Mouse (Mus musculus) liver, embryonic 11.5 days (tissue): ENCODE measurements around the gene Gpr157. TPM values are rescaled to one million over a fixed set of nuclear protein-coding genes. Genes with fewer than 3 reads are reported as not detected.

Experiments used
- ATAC-seq: fragments of 200-750 bp; cut with Nextera tagmentation; replicated peaks from 2 replicates; pipeline ENCODE4 v1.8.0; 2017; ENCODE audit warnings: moderate number of reproducible peaks, mild to moderate bottlenecking, moderate TSS enrichment, moderate library complexity; ENCODE audit not compliant: low FRiP score
- DNase-seq: peaks from one replicate; pipeline ENCODE4 v3.0.0-alpha.2; 2017; ENCODE audit warnings: low spot score
- H3K27ac ChIP-seq: fragments of 300-500 bp; sonication (generic); 2 replicates; pipeline ENCODE4 v1.5.1; 2014; ENCODE audit warnings: mild to moderate bottlenecking, low read depth, low read length, control low read depth
- H3K27me3 ChIP-seq: fragments of 300-500 bp; sonication (generic); replicated peaks from 2 replicates; pipeline ENCODE4 v1.6.1; 2014; ENCODE audit warnings: low read length, mixed read lengths; ENCODE audit not compliant: control insufficient read depth, insufficient read depth
- H3K36me3 ChIP-seq: fragments of 300-500 bp; sonication (generic); 2 replicates; pipeline ENCODE4 v1.6.1; 2014; ENCODE audit warnings: mild to moderate bottlenecking, low read length, moderate library complexity, mixed read lengths; ENCODE audit not compliant: control insufficient read depth, insufficient read depth
- H3K4me1 ChIP-seq: fragments of 300-500 bp; sonication (generic); replicated peaks from 2 replicates; pipeline ENCODE4 v1.6.1; 2014; ENCODE audit warnings: low read length, mixed read lengths; ENCODE audit not compliant: control insufficient read depth, insufficient read depth
- H3K4me2 ChIP-seq: fragments of 300-500 bp; sonication (generic); 2 replicates; pipeline ENCODE4 v1.6.1; 2014; ENCODE audit warnings: mild to moderate bottlenecking, control low read depth, moderate library complexity
- H3K4me3 ChIP-seq: fragments of 300-500 bp; sonication (generic); 2 replicates; pipeline ENCODE4 v1.5.1; 2014; ENCODE audit warnings: low read depth, low read length, control low read depth
- H3K9ac ChIP-seq: fragments of 300-500 bp; sonication (generic); 2 replicates; pipeline ENCODE4 v1.6.1; 2014; ENCODE audit warnings: low read depth, low read length, control low read depth
- H3K9me3 ChIP-seq: fragments of 300-500 bp; sonication (generic); 2 replicates; pipeline ENCODE4 v1.6.1; 2016; ENCODE audit warnings: low read length, inconsistent platforms, mixed read lengths; ENCODE audit not compliant: control insufficient read depth
- WGBS: fragments of 180-500 bp; shearing (Covaris S2); extraction: QIAGEN DNeasy Blood & Tissue Kit; methylation state at CpG from one replicate; pipeline ENCODE4 v1.1.7; 2014; 5-methylcytosine and 5-hydroxymethylcytosine counted together
- polyA plus RNA-seq: library from polyadenylated mRNA; unstranded; fragments of >200 nt; fragmentation: Nextera tagmentation; extraction: Ambion mirVana; gene quantifications from 2 replicates; pipeline ENCODE4 v1.2.1, GENCODE M21; 2014

Gpr157 gene
- polyA plus RNA-seq, 1 experiment from 2014 or later, result 0.29 TPM

GRCm38 (mm10) chr4:150061432-150062225, 25.5 kb upstream of the Gpr157 start:
- H3K36me3 ChIP-seq, result no peaks in the 10 kb centered on the region
- H3K9ac ChIP-seq, result no peak overlapping the region
- no peak overlapping the region for H3K27ac ChIP-seq
- no peak for DNase-seq
- H3K4me3 ChIP-seq, result no peak overlapping the region
- peaks cover 8% of the 10 kb centered on the region; the same call in 1 of the 2 replicates for H3K4me1 ChIP-seq
- no peak overlapping the region for H3K4me2 ChIP-seq
- ATAC-seq, result no peak
- H3K27me3 ChIP-seq, result no peaks in the 10 kb centered on the region
- H3K9me3 ChIP-seq, result no peaks in the 10 kb centered on the region
- WGBS, result 74% methylated on average over 16 of the region's 16 CpGs

- H3K27me3 ChIP-seq, result no peaks in the 10 kb centered on the region
- no peak for DNase-seq
- no peaks in the 10 kb centered on the region for H3K4me1 ChIP-seq
- H3K4me2 ChIP-seq, result peak overlapping the region; percentile 12; the same call in 1 of the 2 replicates
- no peak overlapping the region for H3K27ac ChIP-seq
- no peak for ATAC-seq
- WGBS, result 73% methylated on average over 17 of the region's 17 CpGs
- no peaks in the 10 kb centered on the region for H3K9me3 ChIP-seq
- no peak overlapping the region for H3K4me3 ChIP-seq
- no peaks in the 10 kb centered on the region for H3K36me3 ChIP-seq
- no peak overlapping the region for H3K9ac ChIP-seq
Measured at GRCm38 (mm10) chr4:150066706-150067323, 20.4 kb upstream of the Gpr157 start.

DNA sequence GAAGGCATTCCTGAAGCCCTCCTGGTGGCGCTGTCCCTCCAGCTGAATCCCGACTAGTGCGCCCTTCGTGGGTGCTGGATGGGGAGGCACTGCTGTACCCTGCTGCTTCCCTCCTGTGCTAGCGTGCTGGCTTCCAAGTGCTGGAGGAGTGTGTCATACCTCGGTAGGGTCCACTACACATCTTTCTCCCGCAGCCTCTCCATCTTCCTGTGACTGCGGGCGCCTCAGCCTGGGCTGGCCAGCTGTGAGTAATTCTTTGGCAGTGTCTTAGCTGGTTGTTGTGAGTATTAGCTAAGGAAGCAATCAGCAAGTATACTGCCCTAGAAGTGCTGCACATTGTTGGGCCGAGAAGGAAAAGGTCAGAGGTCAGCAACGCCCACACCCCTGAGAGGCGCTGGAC, 18.9 kb upstream of the Gpr157 start:
- Histone ChIP-seq H3K27me3 (no peaks in the 10 kb centered on the region), H3K9me3 (no peaks in the 10 kb centered on the region), H3K4me1 (no peaks in the 10 kb centered on the region), H3K4me2 (no peak overlapping the region), H3K9ac (no peak overlapping the region), H3K27ac (no peak overlapping the region), H3K36me3 (no peaks in the 10 kb centered on the region), H3K4me3 (no peak overlapping the region)
- no peak for DNase-seq
- no peak for ATAC-seq
- 84% methylated on average over 12 of the region's 12 CpGs for WGBS

DNA sequence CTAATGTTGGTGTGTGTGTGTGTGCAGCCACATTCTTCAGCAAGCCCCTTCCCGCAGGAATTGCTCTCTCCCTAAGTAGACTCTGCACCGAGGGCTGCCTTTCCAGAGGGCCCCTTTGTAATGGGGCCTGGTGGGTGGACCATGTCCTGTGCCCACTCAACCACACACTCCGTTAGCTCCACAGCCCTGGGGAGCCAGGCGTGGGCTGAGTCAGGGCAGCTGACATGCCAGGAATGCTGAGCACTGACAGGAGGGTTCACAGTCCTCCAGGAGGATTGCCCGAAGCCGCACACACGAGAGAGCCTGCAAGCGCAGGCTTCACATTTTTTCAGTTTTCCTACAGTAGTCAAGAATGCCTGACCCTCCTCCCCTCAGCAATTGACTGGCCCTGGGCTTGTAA, 17.0 kb upstream of the Gpr157 start:
- H3K27me3 ChIP-seq, result no peaks in the 10 kb centered on the region
- H3K4me2 ChIP-seq, result no peak overlapping the region
- no peaks in the 10 kb centered on the region for H3K36me3 ChIP-seq
- no peak overlapping the region for H3K27ac ChIP-seq
- no peak for DNase-seq
- ATAC-seq, result no peak
- H3K4me3 ChIP-seq, result no peak overlapping the region
- no peak overlapping the region for H3K9ac ChIP-seq
- no peaks in the 10 kb centered on the region for H3K4me1 ChIP-seq
- no peaks in the 10 kb centered on the region for H3K9me3 ChIP-seq
- 61% methylated on average over 8 of the region's 8 CpGs for WGBS

DNA sequence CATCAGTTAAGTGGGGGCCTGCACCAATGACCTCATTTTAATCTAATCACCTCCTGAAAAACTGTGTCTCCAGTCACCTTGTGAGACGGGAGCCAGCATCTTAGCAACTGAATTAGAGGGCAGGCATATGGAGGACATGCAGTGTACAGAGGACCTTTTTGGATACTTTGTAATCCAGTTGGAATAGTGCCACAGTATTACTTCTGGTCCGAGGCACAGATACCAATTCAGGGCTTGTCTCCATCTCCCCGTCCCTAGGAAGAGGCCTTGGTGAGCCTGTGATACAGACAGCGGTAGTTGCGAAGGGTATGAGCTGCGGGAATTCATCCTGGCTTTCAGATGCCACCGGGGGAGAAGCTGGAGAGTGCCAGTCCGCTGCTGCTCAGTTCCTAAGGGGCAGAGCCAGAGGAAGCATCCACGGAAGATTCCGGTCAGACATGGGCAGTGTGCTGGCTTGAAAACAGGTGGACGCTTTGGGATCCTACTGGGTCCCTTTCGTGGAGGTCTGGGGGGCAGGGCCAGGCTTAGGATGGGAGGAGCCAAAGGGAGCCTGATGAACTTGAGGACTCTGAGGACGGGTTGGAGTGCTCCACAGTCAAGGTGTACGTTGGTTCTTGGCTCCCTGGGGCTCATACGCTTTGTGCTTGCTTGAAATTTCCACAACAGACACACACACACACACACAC, 14.6 kb upstream of the Gpr157 start:
- ATAC-seq (no peak), DNase-seq (no peak)
- Histone ChIP-seq H3K9me3 (no peaks in the 10 kb centered on the region), H3K4me2 (no peak overlapping the region), H3K4me3 (no peak overlapping the region), H3K27ac (no peak overlapping the region), H3K36me3 (no peaks in the 10 kb centered on the region), H3K4me1 (no peaks in the 10 kb centered on the region), H3K9ac (no peak overlapping the region), H3K27me3 (peaks cover 5% of the 10 kb centered on the region; the same call in 1 of the 2 replicates)
- WGBS, result 60% methylated on average over 15 of the region's 15 CpGs

GRCm38 (mm10) chr4:150073102-150073473, 14.1 kb upstream of the Gpr157 start:
- peaks cover 5% of the 10 kb centered on the region; the same call in 1 of the 2 replicates for H3K27me3 ChIP-seq
- H3K36me3 ChIP-seq, result no peaks in the 10 kb centered on the region
- H3K4me2 ChIP-seq, result no peak overlapping the region
- no peak overlapping the region for H3K9ac ChIP-seq
- no peaks in the 10 kb centered on the region for H3K9me3 ChIP-seq
- no peak overlapping the region for H3K4me3 ChIP-seq
- 16% methylated on average over 8 of the region's 8 CpGs for WGBS
- DNase-seq, result no peak
- ATAC-seq, result no peak
- H3K4me1 ChIP-seq, result no peaks in the 10 kb centered on the region
- no peak overlapping the region for H3K27ac ChIP-seq

DNA sequence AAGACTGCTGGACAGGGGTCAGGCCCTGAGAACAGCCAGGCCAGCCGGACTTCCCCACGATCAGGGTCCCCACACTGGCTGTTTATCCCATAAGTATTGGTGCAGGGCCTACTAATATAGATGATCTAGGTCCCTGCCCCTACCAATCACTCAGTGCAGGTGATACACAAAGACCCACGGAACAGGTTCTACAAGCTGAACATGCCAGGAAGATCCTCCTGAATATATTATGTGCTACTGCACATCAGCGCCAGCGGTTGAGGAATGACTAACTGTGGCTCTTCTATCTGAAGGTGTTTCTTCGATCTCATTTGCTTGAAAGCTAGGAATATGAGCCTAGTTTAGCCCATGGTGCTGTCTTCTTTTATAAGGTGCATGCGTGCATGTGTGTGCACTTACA, 11.8 kb upstream of the Gpr157 start:
- ATAC-seq (no peak), DNase-seq (no peak)
- no peak overlapping the region for H3K27ac ChIP-seq
- H3K9ac ChIP-seq, result no peak overlapping the region
- peaks cover 5% of the 10 kb centered on the region; the same call in 1 of the 2 replicates for H3K27me3 ChIP-seq
- no peaks in the 10 kb centered on the region for H3K4me1 ChIP-seq
- no peaks in the 10 kb centered on the region for H3K9me3 ChIP-seq
- no peaks in the 10 kb centered on the region for H3K36me3 ChIP-seq
- H3K4me2 ChIP-seq, result no peak overlapping the region
- 79% methylated on average over 7 of the region's 7 CpGs for WGBS
- no peak overlapping the region for H3K4me3 ChIP-seq

DNA sequence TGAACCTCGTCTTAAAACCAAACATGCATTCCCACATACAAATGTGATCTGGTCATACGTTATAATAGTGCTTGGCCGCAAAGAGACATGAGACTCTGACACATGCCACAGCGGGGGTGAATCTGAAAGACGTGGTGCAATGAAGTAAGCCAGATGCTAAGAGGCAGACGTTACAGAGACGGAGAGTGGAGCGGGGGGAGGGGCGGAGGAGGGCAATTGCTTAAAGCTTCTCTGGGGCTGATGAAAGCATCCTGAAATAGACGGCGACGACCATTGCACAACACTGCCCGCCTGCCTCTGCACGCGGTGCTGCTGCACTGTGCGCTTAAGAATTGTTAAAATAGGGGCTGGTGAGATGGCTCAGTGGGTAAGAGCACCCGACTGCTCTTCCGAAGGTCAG, 11.0 kb upstream of the Gpr157 start:
- H3K27ac ChIP-seq, result no peak overlapping the region
- DNase-seq, result no peak
- 41% methylated on average over 18 of the region's 18 CpGs for WGBS

More for the DNA sequence above, 11.0 kb upstream of the Gpr157 start:
- H3K4me1 ChIP-seq, result no peaks in the 10 kb centered on the region
- ATAC-seq, result no peak
- H3K36me3 ChIP-seq, result no peaks in the 10 kb centered on the region
- no peak overlapping the region for H3K9ac ChIP-seq
- no peaks in the 10 kb centered on the region for H3K9me3 ChIP-seq
- H3K4me2 ChIP-seq, result no peak overlapping the region
- H3K27me3 ChIP-seq, result peaks cover 5% of the 10 kb centered on the region; the same call in 1 of the 2 replicates
- no peak overlapping the region for H3K4me3 ChIP-seq
